Comparison of ENCODE assay signal across 32 mouse cellular contexts in genomic region chr2:29532921-29533320, GRCm38 (mm10).
"Had no signal": no experiment of that assay in that cellular context is flagged by ENCODE, and none has a peak within 500 bp of the region (broad histone marks: within the 10 kb centered on the region; RNA-seq: fewer than 3 reads in every experiment).

No protein-coding gene starts in this region.

- H3K9me3 ChIP-seq: heart, embryonic 12.5 days; heart, embryonic 13.5 days; heart, embryonic 15.5 days; hindbrain, embryonic 10.5 days; hindbrain, embryonic 12.5 days; hindbrain, embryonic 13.5 days; hindbrain, embryonic 15.5 days; intestine, embryonic 15.5 days; kidney, embryonic 15.5 days had no signal

- H3K27ac ChIP-seq: heart, adult 2 months; heart, embryonic 13.5 days; heart, embryonic 15.5 days; hindbrain, embryonic 10.5 days; hindbrain, embryonic 12.5 days; hindbrain, embryonic 13.5 days; hindbrain, embryonic 14.5 days; hindbrain, embryonic 15.5 days; hindbrain, postnatal 0 days; intestine, embryonic 15.5 days; kidney, embryonic 15.5 days; kidney, postnatal 0 days; layer of hippocampus, adult 2 months; left cerebral cortex, adult 2 months had no signal

- H3K9ac ChIP-seq: heart, embryonic 12.5 days; heart, embryonic 13.5 days; heart, embryonic 15.5 days; hindbrain, embryonic 12.5 days; hindbrain, embryonic 13.5 days; hindbrain, embryonic 14.5 days; hindbrain, embryonic 15.5 days; intestine, embryonic 15.5 days; kidney, embryonic 15.5 days had no signal

- DNase-seq: heart, adult 18-20 months; heart, adult 2 months; heart, postnatal 10 days; heart, postnatal 14 days; heart, postnatal 36 days; heart, postnatal 4 days; kidney, adult 11 months; kidney, adult 18-20 months; kidney, postnatal 10 days; kidney, postnatal 14 days; kidney, postnatal 25 days; kidney, postnatal 36 days; layer of hippocampus, adult 9-11 months; layer of hippocampus, postnatal 36 days had no signal

- H3K4me2 ChIP-seq: heart, embryonic 12.5 days; heart, embryonic 13.5 days; heart, embryonic 15.5 days; hindbrain, embryonic 12.5 days; hindbrain, embryonic 13.5 days; hindbrain, embryonic 14.5 days; hindbrain, embryonic 15.5 days; intestine, embryonic 15.5 days; kidney, embryonic 15.5 days had no signal

- H3K4me3 ChIP-seq: heart, adult 2 months; heart, embryonic 12.5 days; heart, embryonic 13.5 days; heart, embryonic 15.5 days; hindbrain, embryonic 10.5 days; hindbrain, embryonic 12.5 days; hindbrain, embryonic 13.5 days; hindbrain, embryonic 15.5 days; intestine, embryonic 15.5 days; kidney, embryonic 15.5 days; layer of hippocampus, adult 2 months; left cerebral cortex, adult 2 months had no signal

- H3K4me1 ChIP-seq: intestine, embryonic 15.5 days; kidney, embryonic 15.5 days had no signal

- ATAC-seq: hindbrain, embryonic 16.5 days; hindbrain, postnatal 0 days; inflammation-experienced regulatory T-cells, adult 6 months; intestine, embryonic 15.5 days; intestine, embryonic 16.5 days; intestine, postnatal 0 days had no signal

- H3K27me3 ChIP-seq: heart, embryonic 12.5 days; heart, embryonic 13.5 days; heart, embryonic 15.5 days; hindbrain, embryonic 12.5 days; hindbrain, embryonic 15.5 days; intestine, embryonic 15.5 days; kidney, embryonic 15.5 days had no signal

- H3K36me3 ChIP-seq: heart, embryonic 12.5 days; heart, embryonic 13.5 days; heart, embryonic 15.5 days; hindbrain, embryonic 10.5 days; hindbrain, embryonic 12.5 days; hindbrain, embryonic 13.5 days; hindbrain, embryonic 15.5 days; intestine, embryonic 15.5 days; kidney, embryonic 15.5 days had no signal
